Mouse (Mus musculus): ENCODE data around the gene Atp1a4. TPM values are rescaled to one million over a fixed set of nuclear protein-coding genes. Genes with fewer than 3 reads are reported as not detected.
"Not testable (repeated sequence)": the region's sequence is repeated elsewhere in the genome, so short reads cannot be mapped to it uniquely, and the experiment has no call there.

The Atp1a4 gene
- total RNA-seq, 2 experiments from 2014 or later = not detected

DNA sequence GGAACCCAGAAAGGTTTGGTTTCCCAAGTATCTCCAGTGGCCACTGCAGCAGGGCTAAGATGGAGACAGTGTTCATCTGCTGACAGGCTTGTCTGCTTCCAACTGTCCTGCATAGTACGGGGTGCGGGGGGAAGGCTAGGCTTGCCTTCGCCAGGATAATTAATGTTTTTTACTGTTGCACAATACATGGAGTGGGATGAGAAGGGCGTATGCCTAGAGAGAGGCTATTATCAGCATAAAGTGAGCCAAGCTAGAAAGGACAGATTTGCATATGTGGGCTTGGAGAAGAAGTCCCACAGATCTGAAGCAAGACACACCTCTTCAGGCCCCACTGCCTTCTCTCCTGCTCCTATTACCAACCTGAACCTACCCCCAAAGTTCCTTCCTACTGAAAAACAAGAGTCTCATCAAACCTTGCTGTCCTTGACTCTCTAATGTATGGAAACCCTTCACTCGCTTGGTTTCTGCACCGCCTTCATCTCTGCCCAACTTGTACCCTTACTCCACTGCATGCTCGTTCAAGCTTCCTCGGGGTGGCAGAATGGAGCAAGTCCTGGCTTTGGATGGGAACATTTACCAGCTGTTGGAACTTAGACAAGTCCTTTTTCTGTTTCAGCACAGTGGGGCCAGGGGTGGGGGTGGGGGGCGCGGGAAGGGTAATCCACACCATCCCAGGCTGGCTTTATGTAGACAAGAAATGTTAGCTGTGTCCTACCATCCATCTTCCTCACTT, 23.5 kb upstream of the Atp1a4 start:
- DNase-seq = peak; percentile 57 to 70

DNA sequence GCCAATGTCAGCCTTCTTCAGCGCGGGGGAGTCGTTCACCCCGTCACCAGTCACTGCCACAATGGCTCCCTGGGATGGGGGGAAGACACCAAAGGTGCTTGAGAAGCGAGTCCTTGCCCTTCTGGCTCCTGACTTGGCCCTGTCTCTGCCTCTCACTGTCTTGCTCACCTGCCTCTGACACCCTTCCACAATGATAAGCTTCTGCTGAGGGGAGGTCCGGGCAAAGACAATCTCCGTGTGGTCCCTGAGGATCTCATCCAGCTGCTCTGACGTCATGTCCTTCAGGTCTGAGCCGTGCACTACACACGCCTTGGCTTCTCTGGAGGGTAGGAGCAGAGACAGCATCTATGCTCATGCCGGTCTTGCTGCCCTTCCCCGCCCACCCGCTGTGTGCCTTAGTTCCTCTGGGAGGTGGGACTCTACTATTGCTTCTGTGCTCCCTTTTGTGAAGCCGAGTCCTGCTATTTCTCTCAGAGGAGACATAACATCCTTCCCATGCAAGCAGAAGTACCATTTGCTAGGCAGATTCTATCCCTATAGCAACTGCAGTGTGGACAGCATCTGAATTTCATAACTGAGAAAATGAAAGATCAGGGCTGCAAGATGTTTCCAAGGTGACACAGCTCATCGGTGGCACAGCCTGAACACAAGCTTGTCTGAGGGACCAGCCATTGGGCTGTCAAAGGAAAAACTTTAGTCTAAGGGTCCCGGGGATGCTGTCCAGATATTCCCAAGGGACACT, 21.7 kb upstream of the Atp1a4 start:
- DNase-seq = peak in 1 of 2 experiments; percentile 10

DNA sequence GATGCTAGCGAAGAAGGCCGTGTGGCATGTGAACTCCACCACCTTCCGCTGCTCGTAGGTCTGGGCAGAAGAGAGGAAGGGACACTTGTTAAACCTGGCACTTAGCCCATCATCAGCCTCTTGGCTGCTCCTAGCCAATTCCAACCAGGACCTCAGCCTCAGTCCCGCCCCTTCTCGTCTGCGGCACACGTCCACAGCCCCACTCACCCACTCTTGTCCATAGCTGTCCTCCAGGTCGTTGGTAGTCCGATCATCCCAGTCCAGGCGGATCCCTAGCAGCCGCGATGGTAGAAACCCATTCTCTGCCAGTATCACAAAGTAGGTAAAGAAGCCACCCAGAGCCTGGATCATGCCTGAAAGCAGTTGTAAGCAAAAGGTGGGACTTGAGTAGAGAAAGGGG, 20.1 kb upstream of the Atp1a4 start:
- DNase-seq = peak in 1 of 2 experiments; percentile 16

- DNase-seq = peak; percentile 15 to 64
Observed at GRCm38 (mm10) chr1:172277172-172277571, 19.0 kb upstream of the Atp1a4 start.

- peak in 1 of 2 experiments; percentile 2 for DNase-seq
Observed at GRCm38 (mm10) chr1:172274547-172274946, 16.3 kb upstream of the Atp1a4 start.

DNA sequence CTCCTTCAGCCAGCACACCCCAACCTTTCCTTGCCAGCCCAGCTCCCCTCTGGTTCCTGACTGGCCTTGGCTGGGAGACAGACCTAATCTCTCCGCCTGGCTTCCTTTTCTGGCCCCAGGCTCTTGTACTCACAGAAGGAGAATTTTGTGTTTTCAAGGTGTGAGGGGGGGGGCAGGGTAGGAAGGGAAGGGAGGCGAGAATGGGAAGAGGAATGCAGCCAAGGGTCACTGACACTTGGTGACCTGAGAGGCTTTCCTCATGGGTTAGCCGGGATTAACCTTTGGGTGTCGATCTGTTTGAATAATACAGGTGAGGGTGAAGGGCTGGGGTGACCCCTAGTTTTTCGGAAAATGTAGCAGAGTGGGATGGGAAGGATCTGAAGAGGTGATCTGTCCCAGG, 15.9 kb upstream of the Atp1a4 start:
- DNase-seq = peak in 1 of 2 experiments; percentile 10

- DNase-seq = peak; percentile 65 to 75
Observed at GRCm38 (mm10) chr1:172273386-172273785, 15.2 kb upstream of the Atp1a4 start.

DNA sequence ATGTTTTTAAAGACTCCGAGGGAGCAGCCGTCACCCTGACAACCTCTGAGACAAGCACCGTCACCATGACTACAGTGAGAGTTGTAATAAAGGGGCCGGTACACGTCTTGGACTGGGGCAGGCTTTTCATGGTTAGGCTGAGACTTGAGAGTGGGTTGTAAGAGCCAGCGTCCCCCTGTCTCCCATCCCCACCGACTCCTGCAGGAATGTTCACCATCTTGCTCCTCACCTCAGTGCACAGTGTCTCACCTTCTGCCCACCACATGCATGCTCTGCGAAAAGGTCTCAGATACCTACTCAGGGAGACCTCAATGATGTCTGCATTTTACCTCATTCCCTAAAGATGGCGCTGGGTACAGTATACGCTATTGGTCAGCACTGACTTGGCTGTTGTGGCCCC, 13.6 kb upstream of the Atp1a4 start:
- no peak for DNase-seq

GRCm38 (mm10) chr1:172271208-172271607, 13.0 kb upstream of the Atp1a4 start:
- no peak for DNase-seq

GRCm38 (mm10) chr1:172261477-172262078, 3.4 kb upstream of the Atp1a4 start, which contains the start of gene Igsf8:
Gene Igsf8 (plus strand): TSS chr1:172261641.
- no peak for DNase-seq

GRCm38 (mm10) chr1:172247679-172248078, 10.5 kb downstream of the Atp1a4 start:
- peak; percentile 18 to 44 for DNase-seq

GRCm38 (mm10) chr1:172247216-172247615, 11.0 kb downstream of the Atp1a4 start:
- DNase-seq = no peak

GRCm38 (mm10) chr1:172244645-172245044, 13.6 kb downstream of the Atp1a4 start:
- DNase-seq = not testable (repeated sequence)

DNA sequence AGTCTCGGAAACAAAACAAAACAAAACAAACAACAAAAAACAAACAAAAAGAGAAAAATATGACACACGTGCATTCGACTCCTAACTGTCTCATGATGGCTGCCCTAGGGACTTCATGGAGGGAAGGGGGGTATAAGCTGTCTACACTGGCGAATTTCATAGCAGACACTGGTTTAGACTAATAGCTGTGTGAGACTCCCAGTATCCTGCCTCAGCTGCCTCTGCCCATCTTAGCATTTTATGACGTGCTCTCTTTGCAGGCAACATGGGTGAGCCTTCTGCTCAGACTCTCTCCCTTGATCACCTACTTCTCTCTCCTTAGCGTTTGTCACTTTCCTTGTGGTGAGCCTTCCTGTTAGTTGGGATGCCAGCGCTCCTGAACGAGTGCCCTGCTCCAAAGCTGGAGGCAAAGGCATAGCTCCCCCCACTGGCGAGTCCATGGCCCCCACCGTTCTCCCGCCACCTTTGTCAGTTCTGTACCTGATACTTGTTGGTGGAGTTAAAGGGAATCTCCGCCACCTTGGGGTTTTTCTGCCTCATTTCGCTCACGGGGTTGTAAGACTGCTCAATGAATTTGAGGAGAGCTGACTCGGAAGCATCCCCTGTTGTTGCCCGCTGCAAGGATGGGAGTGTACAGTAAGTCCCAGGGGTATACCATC, 14.5 kb downstream of the Atp1a4 start:
- DNase-seq = peak in 1 of 2 experiments; percentile 45

DNA sequence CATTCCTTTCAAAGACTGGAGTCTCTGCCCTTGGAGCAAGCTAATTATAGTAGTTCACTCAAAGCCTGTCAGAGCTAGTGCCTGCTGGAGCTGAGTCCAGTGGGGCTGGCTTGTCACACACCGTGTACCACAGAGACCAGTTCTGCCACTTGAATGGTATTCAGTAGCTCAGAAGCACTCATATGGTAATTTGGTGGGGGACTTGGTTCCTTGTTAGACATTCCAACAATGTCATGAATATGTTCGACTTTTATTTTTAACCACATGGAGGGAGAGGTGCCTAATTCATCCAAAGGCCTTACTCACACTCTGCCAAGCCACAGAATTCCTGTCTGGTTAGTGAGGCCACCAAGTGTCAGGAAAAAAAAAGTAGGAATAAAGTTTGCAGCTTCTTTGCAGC, 15.8 kb downstream of the Atp1a4 start:
- DNase-seq = peak; percentile 52 to 64

DNA sequence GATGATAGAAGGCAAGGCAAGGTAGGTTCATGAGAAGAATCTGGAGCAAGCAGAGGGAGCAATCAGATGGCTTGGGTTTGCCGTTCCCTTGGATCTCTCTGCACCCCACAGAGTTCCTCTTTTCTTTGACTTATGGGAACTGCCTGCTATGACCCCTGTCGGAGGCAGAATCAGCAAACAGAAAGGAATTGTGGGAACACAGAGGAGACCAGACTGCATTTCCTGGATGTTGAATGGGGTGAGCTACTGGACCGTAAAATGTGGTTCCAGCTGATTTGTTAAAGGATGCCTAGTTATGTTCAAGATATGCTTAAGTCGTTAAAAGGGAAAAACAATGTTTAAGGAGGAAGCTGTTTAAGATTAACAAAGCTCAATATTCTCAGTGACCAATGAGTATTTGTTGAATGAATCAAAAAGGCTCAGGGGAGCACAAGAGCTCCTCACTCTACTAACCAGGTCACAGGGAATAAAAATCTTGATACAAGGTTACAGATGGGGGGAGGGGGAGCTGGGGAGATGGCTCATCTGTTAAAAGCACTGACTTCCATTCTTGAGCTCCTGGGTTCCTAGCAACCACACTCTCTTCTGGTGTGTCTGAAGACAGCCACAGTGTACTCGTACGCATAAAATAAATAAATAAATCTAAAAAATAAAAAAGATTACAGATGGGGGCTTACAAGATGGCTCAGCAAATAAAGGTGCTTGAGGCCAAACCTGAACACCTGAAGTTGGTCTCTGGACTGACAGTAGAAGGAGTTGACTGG, 17.1 kb downstream of the Atp1a4 start:
- DNase-seq = peak; percentile 12 to 37

GRCm38 (mm10) chr1:172229215-172229614, 29.0 kb downstream of the Atp1a4 start:
- DNase-seq = no peak

GRCm38 (mm10) chr1:172228209-172228608, 30.0 kb downstream of the Atp1a4 start:
- DNase-seq = no peak

GRCm38 (mm10) chr1:172221297-172222063, 36.7 kb downstream of the Atp1a4 start:
- no peak for DNase-seq

GRCm38 (mm10) chr1:172220414-172220813, 37.8 kb downstream of the Atp1a4 start:
- peak; percentile 88 to 94 for DNase-seq
